Mouse (Mus musculus): ENCODE results near the gene Pygb. TPM values are rescaled to one million over a fixed set of nuclear protein-coding genes. Genes with fewer than 3 reads are reported as not detected.

The Pygb gene
- 81.6 and 86.3 TPM in 2 replicates for polyA plus RNA-seq (2016; fragmentation: Nextera tagmentation; extraction: Ambion mirVana)

GRCm38 (mm10) chr2:150786251-150787180 lies at the start of gene Pygb:
Gene Pygb, plus strand, starts transcription at chr2:150786735.
- H3K9me3 ChIP-seq, result no peaks in the 10 kb centered on the region
- peak within 1 kb of the TSS; percentile 89 for H3K4me2 ChIP-seq
- WGBS, result 3% methylated on average over 57 of the region's 58 CpGs
- H3K4me1 ChIP-seq, result peaks cover 26% of the 10 kb centered on the region
- H3K27me3 ChIP-seq, result 0 out of 2 replicates have a peak, but pooled peaks cover 14% of the 10 kb centered on the region
- H3K27ac ChIP-seq, result 0 out of 2 replicates have a peak within 1 kb of the TSS, but pooled peaks have one; percentile 48
- H3K4me3 ChIP-seq (replicated peaks), result peak within 1 kb of the TSS; percentile 67
- ATAC-seq (ENCODE audit: low FRiP score), result peak; percentile 97
- peak within 1 kb of the TSS; percentile 78 for H3K9ac ChIP-seq
- peaks cover 4% of the 10 kb centered on the region; the same call in 1 of the 2 replicates for H3K36me3 ChIP-seq (replicated peaks)

GRCm38 (mm10) chr2:150737881-150738280 lies 48.7 kb upstream of the Pygb start:
- Histone ChIP-seq H3K4me1 (peaks cover 7% of the 10 kb centered on the region), H3K27me3 (peaks cover 7% of the 10 kb centered on the region; the same call in 1 of the 2 replicates), H3K4me2 (no peak overlapping the region), H3K9ac (no peak overlapping the region), H3K36me3 (replicated peaks) (no peaks in the 10 kb centered on the region), H3K27ac (no peak overlapping the region), H3K9me3 (no peaks in the 10 kb centered on the region), H3K4me3 (replicated peaks) (no peak overlapping the region)
- 82% methylated on average over 9 of the region's 9 CpGs for WGBS
- ATAC-seq (ENCODE audit: low FRiP score), result no peak

GRCm38 (mm10) chr2:150740145-150740841 lies 46.2 kb upstream of the Pygb start:
- no peak for ATAC-seq (ENCODE audit: low FRiP score)
- H3K4me2 ChIP-seq, result no peak overlapping the region
- H3K9me3 ChIP-seq, result no peaks in the 10 kb centered on the region
- WGBS, result 73% methylated on average over 10 of the region's 10 CpGs
- peaks cover 7% of the 10 kb centered on the region; the same call in 1 of the 2 replicates for H3K27me3 ChIP-seq
- H3K9ac ChIP-seq, result no peak overlapping the region
- H3K36me3 ChIP-seq (replicated peaks), result no peaks in the 10 kb centered on the region
- H3K4me3 ChIP-seq (replicated peaks), result no peak overlapping the region
- H3K27ac ChIP-seq, result no peak overlapping the region
- H3K4me1 ChIP-seq, result peaks cover 7% of the 10 kb centered on the region

- ATAC-seq (ENCODE audit: low FRiP score), result no peak
- Histone ChIP-seq H3K27me3 (peaks cover 9% of the 10 kb centered on the region; the same call in 1 of the 2 replicates), H3K27ac (no peak overlapping the region), H3K4me2 (no peak overlapping the region), H3K9ac (no peak overlapping the region), H3K4me1 (no peaks in the 10 kb centered on the region), H3K36me3 (replicated peaks) (no peaks in the 10 kb centered on the region), H3K4me3 (replicated peaks) (no peak overlapping the region), H3K9me3 (no peaks in the 10 kb centered on the region)
- WGBS, result 60% methylated on average over 4 of the region's 4 CpGs
Measured at GRCm38 (mm10) chr2:150741405-150741804, 45.1 kb upstream of the Pygb start.

GRCm38 (mm10) chr2:150745016-150745415 lies 41.5 kb upstream of the Pygb start:
- H3K4me3 ChIP-seq (replicated peaks), result no peak overlapping the region
- whole genome bisulfite sequencing, result 74% methylated on average over 7 of the region's 7 CpGs
- H3K36me3 ChIP-seq (replicated peaks), result no peaks in the 10 kb centered on the region
- peaks cover 8% of the 10 kb centered on the region for H3K4me1 ChIP-seq
- H3K27me3 ChIP-seq, result peaks cover 6% of the 10 kb centered on the region; the same call in 1 of the 2 replicates
- no peaks in the 10 kb centered on the region for H3K9me3 ChIP-seq
- H3K27ac ChIP-seq, result no peak overlapping the region
- H3K9ac ChIP-seq, result no peak overlapping the region
- ATAC-seq (ENCODE audit: low FRiP score), result no peak
- H3K4me2 ChIP-seq, result no peak overlapping the region

- peaks cover 14% of the 10 kb centered on the region for H3K36me3 ChIP-seq (replicated peaks)
- H3K9ac ChIP-seq, result peak within 1 kb of the TSS; percentile 70
- H3K4me1 ChIP-seq, result peaks cover 10% of the 10 kb centered on the region
- peak; percentile 98 for ATAC-seq (ENCODE audit: low FRiP score)
- H3K27me3 ChIP-seq, result peaks cover 2% of the 10 kb centered on the region; the same call in 1 of the 2 replicates
- peak within 1 kb of the TSS; percentile 64 for H3K4me3 ChIP-seq (replicated peaks)
- peak within 1 kb of the TSS; percentile 96 for H3K4me2 ChIP-seq
- H3K27ac ChIP-seq, result peak within 1 kb of the TSS; percentile 54
- H3K9me3 ChIP-seq, result no peaks in the 10 kb centered on the region
- under 1% methylated on average over 30 of the region's 30 CpGs for WGBS
Measured at GRCm38 (mm10) chr2:150748854-150749253, 37.7 kb upstream of the Pygb start, which contains the start of gene Entpd6. Gene Entpd6, plus strand, starts transcription at chr2:150749042.

GRCm38 (mm10) chr2:150749283-150749682 lies 37.3 kb upstream of the Pygb start:
- H3K36me3 ChIP-seq (replicated peaks), result peaks cover 15% of the 10 kb centered on the region
- peak; percentile 85 for ATAC-seq (ENCODE audit: low FRiP score)
- under 1% methylated on average over 24 of the region's 24 CpGs for WGBS
- no peaks in the 10 kb centered on the region for H3K9me3 ChIP-seq
- peak overlapping the region; percentile 54 for H3K27ac ChIP-seq
- H3K4me1 ChIP-seq, result peaks cover 10% of the 10 kb centered on the region
- H3K4me3 ChIP-seq (replicated peaks), result peak overlapping the region; percentile 64
- peaks cover 2% of the 10 kb centered on the region; the same call in 1 of the 2 replicates for H3K27me3 ChIP-seq
- H3K4me2 ChIP-seq, result peak overlapping the region; percentile 96
- peak overlapping the region; percentile 70 for H3K9ac ChIP-seq

- Histone ChIP-seq H3K4me3 (replicated peaks) (0 out of 2 replicates have a peak overlapping the region, but pooled peaks have one; percentile 64), H3K9ac (no peak overlapping the region)
Measured at GRCm38 (mm10) chr2:150750129-150750979, 36.2 kb upstream of the Pygb start.

GRCm38 (mm10) chr2:150755016-150755415 lies 31.5 kb upstream of the Pygb start:
- Histone ChIP-seq H3K27ac (no peak overlapping the region), H3K4me3 (replicated peaks) (no peak overlapping the region), H3K9ac (no peak overlapping the region), H3K9me3 (no peaks in the 10 kb centered on the region), H3K36me3 (replicated peaks) (peaks cover 43% of the 10 kb centered on the region), H3K27me3 (no peaks in the 10 kb centered on the region), H3K4me1 (peaks cover 2% of the 10 kb centered on the region), H3K4me2 (no peak overlapping the region)
- ATAC-seq (ENCODE audit: low FRiP score), result no peak
- 92% methylated on average over 3 of the region's 3 CpGs for WGBS

More at GRCm38 (mm10) chr2:150750129-150750979, 36.2 kb upstream of the Pygb start:
- Histone ChIP-seq H3K9me3 (no peaks in the 10 kb centered on the region), H3K27me3 (peaks cover 2% of the 10 kb centered on the region; the same call in 1 of the 2 replicates), H3K27ac (no peak overlapping the region), H3K4me2 (peak overlapping the region; percentile 96; the same call in 1 of the 2 replicates), H3K36me3 (replicated peaks) (peaks cover 15% of the 10 kb centered on the region), H3K4me1 (peaks cover 10% of the 10 kb centered on the region)
- WGBS, result 81% methylated on average over 13 of the region's 13 CpGs
- no peak for ATAC-seq (ENCODE audit: low FRiP score)

- Histone ChIP-seq H3K27ac (no peak overlapping the region), H3K27me3 (no peaks in the 10 kb centered on the region), H3K9ac (no peak overlapping the region), H3K9me3 (no peaks in the 10 kb centered on the region), H3K36me3 (replicated peaks) (peaks cover 51% of the 10 kb centered on the region), H3K4me1 (peaks cover 7% of the 10 kb centered on the region; the same call in 1 of the 2 replicates), H3K4me2 (no peak overlapping the region), H3K4me3 (replicated peaks) (no peak overlapping the region)
- ATAC-seq (ENCODE audit: low FRiP score), result no peak
- 81% methylated on average over 7 of the region's 7 CpGs for WGBS
Measured at GRCm38 (mm10) chr2:150761476-150761875, 25.1 kb upstream of the Pygb start.

GRCm38 (mm10) chr2:150765619-150766018 lies 20.9 kb upstream of the Pygb start:
- H3K9ac ChIP-seq, result no peak overlapping the region
- H3K27ac ChIP-seq, result peak overlapping the region; percentile 53
- no peaks in the 10 kb centered on the region for H3K27me3 ChIP-seq
- peaks cover 45% of the 10 kb centered on the region for H3K36me3 ChIP-seq (replicated peaks)
- H3K9me3 ChIP-seq, result no peaks in the 10 kb centered on the region
- no peak overlapping the region for H3K4me2 ChIP-seq
- peaks cover 7% of the 10 kb centered on the region; the same call in 1 of the 2 replicates for H3K4me1 ChIP-seq
- ATAC-seq (ENCODE audit: low FRiP score), result 0 out of 2 replicates have a peak, but pooled peaks have one; percentile 46
- H3K4me3 ChIP-seq (replicated peaks), result no peak overlapping the region
- whole genome bisulfite sequencing, result 31% methylated on average over 2 of the region's 2 CpGs
